Mouse (Mus musculus) CH12.LX (cell line): Measurements from ENCODE around the gene Zfp810.

Experiments
- EP300 ChIP-seq: IDR thresholded peaks from 2 replicates; pipeline ENCODE4 v1.6.1; 2011; ENCODE audit warnings: low read length, improper control_type of control experiment
- POLR2A ChIP-seq: IDR thresholded peaks from 2 replicates; pipeline ENCODE4 v1.6.1; 2011; ENCODE audit warnings: low read depth, mild to moderate bottlenecking, improper control_type of control experiment, low read length

GRCm38 (mm10) chr9:22226846-22227245 lies 80.6 kb downstream of the Zfp810 start:
- TF ChIP-seq EP300 (no peak), POLR2A (no peak)
